Mouse (Mus musculus): ENCODE results near the gene Ppfia1. TPM values are rescaled to one million over a fixed set of nuclear protein-coding genes. Genes with fewer than 3 reads are reported as not detected.
A peak's percentile ranks its signal among the peaks of the same experiment; 100 is the strongest.

Gene Ppfia1
- polyA plus RNA-seq, 1 experiment: 17.1 TPM

DNA sequence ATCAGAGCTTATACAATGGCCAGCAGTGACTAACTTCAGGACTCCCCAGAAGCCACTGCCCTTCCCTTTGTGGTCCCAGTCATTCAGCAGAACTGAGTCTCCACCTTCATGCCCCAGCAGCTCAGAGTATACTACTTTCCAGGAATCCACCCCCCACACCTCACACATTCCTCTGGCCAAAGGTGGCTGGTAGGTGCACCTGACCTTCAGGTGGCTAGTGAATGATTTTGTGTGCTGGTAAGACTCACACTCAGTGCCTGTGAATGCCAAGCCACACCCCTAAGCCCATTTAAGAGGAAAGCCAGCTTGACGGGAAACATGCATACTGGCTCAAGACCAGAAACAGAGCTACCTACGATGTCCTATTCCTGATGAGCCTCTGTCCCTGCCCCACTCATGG is 120.6 kb downstream of the Ppfia1 start:
- Histone ChIP-seq H3K36me3 (ENCODE audit: control insufficient read depth, insufficient read depth, low read length) (peaks cover 2% of the 10 kb centered on the region; the same call in 1 of the 2 replicates), H3K27ac (ENCODE audit: control insufficient read depth, insufficient read depth, low read depth, low read length) (no peak overlapping the region), H3K4me3 (ENCODE audit: control insufficient read depth, low read depth, low read length) (peak overlapping the region; percentile 54), H3K4me1 (ENCODE audit: control insufficient read depth, insufficient read depth, low read length) (peaks cover 6% of the 10 kb centered on the region), H3K27me3 (ENCODE audit: control insufficient read depth, insufficient read depth, low read length) (no peaks in the 10 kb centered on the region)
- no peak for TF ChIP-seq POLR2A (IDR thresholded peaks at IDR 0.05; ENCODE audit: control insufficient read depth, low read depth, low read length)
- no peak for TF ChIP-seq CTCF (IDR thresholded peaks at IDR 0.05; ENCODE audit: control insufficient read depth, insufficient read depth, insufficient replicate concordance, low read depth, low read length)

GRCm38 (mm10) chr7:144427460-144427859 is 126.1 kb downstream of the Ppfia1 start:
- no peaks in the 10 kb centered on the region for H3K4me1 ChIP-seq (ENCODE audit: control insufficient read depth, insufficient read depth, low read length)
- no peak overlapping the region for H3K27ac ChIP-seq (ENCODE audit: control insufficient read depth, insufficient read depth, low read depth, low read length)
- H3K27me3 ChIP-seq (ENCODE audit: control insufficient read depth, insufficient read depth, low read length): no peaks in the 10 kb centered on the region
- no peaks in the 10 kb centered on the region for H3K36me3 ChIP-seq (ENCODE audit: control insufficient read depth, insufficient read depth, low read length)
- TF ChIP-seq CTCF (IDR thresholded peaks at IDR 0.05; ENCODE audit: control insufficient read depth, insufficient read depth, insufficient replicate concordance, low read depth, low read length) (peak; percentile 33; the same call in 1 of the 2 replicates), POLR2A (IDR thresholded peaks at IDR 0.05; ENCODE audit: control insufficient read depth, low read depth, low read length) (no peak)
- H3K4me3 ChIP-seq (ENCODE audit: control insufficient read depth, low read depth, low read length): no peak overlapping the region

Other genes with a start within 250 kb of the Ppfia1 start
- gene Cttn, start 82.7 kb downstream of the Ppfia1 start, polyA plus RNA-seq (2012; rRNA removed): 30.7 and 33.3 TPM in 2 replicates
- 3.4 and 3.5 TPM in 2 replicates for gene Fadd, start 28.7 kb upstream of the Ppfia1 start, polyA plus RNA-seq (2012; rRNA removed)
- 27.3 and 28.2 TPM in 2 replicates for gene Ano1, start 198.2 kb upstream of the Ppfia1 start, polyA plus RNA-seq (2012; rRNA removed)